16 mouse cellular contexts compared by ENCODE assay signal in the genomic region with DNA sequence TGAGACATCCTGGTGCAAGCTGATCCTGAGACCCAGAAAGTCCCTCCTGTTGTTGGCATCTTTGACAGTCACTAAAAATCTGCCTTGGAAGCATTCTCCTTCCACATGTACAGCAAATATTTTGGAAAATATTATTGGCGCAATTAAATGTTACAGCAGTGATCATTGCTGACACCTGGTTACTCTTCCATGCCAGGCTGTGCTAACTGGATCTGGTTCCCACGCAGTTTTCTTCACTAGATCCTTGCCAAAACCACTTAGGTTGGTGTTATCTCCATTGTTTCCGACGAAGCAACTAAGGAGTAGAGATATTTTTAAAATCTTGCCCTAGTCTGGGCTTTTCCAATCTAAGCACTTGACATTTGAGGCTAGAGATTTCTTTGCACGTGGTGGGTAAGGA.
"Had no signal": no experiment of that assay in that cellular context is flagged by ENCODE, and none has a peak within 500 bp of the region (broad histone marks: within the 10 kb centered on the region; RNA-seq: fewer than 3 reads in every experiment).

No protein-coding gene starts in this region.

- DNase-seq: liver, postnatal 0 days; lung, adult 2 months; lung, postnatal 14 days; lung, postnatal 36 days; right cerebral cortex, postnatal 14 days; spleen, adult 18-20 months; thymus, adult 18-20 months; thymus, postnatal 14 days; thymus, postnatal 36 days had no signal

- ATAC-seq: liver, postnatal 0 days; lung, postnatal 0 days; midbrain, embryonic 15.5 days had no signal

- H3K4me3 ChIP-seq: lung, embryonic 15.5 days; megakaryocyte, embryonic 14.5 days; midbrain, embryonic 12.5 days; midbrain, embryonic 15.5 days; neural tube, embryonic 12.5 days had no signal

- H3K27ac ChIP-seq: lung, embryonic 15.5 days; macrophage; midbrain, embryonic 12.5 days; midbrain, embryonic 15.5 days; neural tube, embryonic 12.5 days had no signal
